Mouse (Mus musculus): ENCODE measurements at regions not wholly inside any gene's neighbourhood (a gene's known extent, or its start where the extent isn't known, plus 50 kb on each side); places are given as distances from the start of the nearest gene placed in this dataset.

- DNase-seq (ENCODE audit: low spot score in 2 of 2): no peak
Measured at GRCm38 (mm10) chr9:47346527-47347111, 183.4 kb upstream of the Cadm1 start.

- DNase-seq (ENCODE audit: low spot score in 2 of 2): no peak
Measured at GRCm38 (mm10) chr9:47350301-47350700, 179.7 kb upstream of the Cadm1 start.

GRCm38 (mm10) chr9:47351036-47351435 is 178.9 kb upstream of the Cadm1 start:
- DNase-seq (ENCODE audit: low spot score in 2 of 2): no peak

GRCm38 (mm10) chr9:47353017-47353416 is 177.0 kb upstream of the Cadm1 start:
- no peak for DNase-seq (ENCODE audit: low spot score in 2 of 2)

- DNase-seq (ENCODE audit: low spot score in 2 of 2): no peak
Measured at GRCm38 (mm10) chr9:47353972-47354371, 176.0 kb upstream of the Cadm1 start.

GRCm38 (mm10) chr9:47354423-47354822 is 175.6 kb upstream of the Cadm1 start:
- DNase-seq (ENCODE audit: low spot score in 2 of 2): no peak

- DNase-seq (ENCODE audit: low spot score in 2 of 2): peak; percentile 39 to 42
Measured at GRCm38 (mm10) chr9:47354866-47355265, 175.1 kb upstream of the Cadm1 start.

GRCm38 (mm10) chr9:47357756-47358399 is 172.1 kb upstream of the Cadm1 start:
- no peak for DNase-seq (ENCODE audit: low spot score in 2 of 2)

GRCm38 (mm10) chr9:47358400-47358767 is 171.6 kb upstream of the Cadm1 start:
- DNase-seq (ENCODE audit: low spot score in 2 of 2): no peak

- no peak for DNase-seq (ENCODE audit: low spot score in 2 of 2)
Measured at GRCm38 (mm10) chr9:47363086-47363485, 166.9 kb upstream of the Cadm1 start.

- no peak for DNase-seq (ENCODE audit: low spot score in 2 of 2)
Measured at GRCm38 (mm10) chr9:47364762-47365161, 165.2 kb upstream of the Cadm1 start.

- DNase-seq (ENCODE audit: low spot score in 2 of 2): no peak
Measured at GRCm38 (mm10) chr9:47367266-47367957, 162.6 kb upstream of the Cadm1 start.

- DNase-seq (ENCODE audit: low spot score in 2 of 2): no peak
Measured at GRCm38 (mm10) chr9:47368015-47368901, 161.7 kb upstream of the Cadm1 start.

- DNase-seq (ENCODE audit: low spot score in 2 of 2): no peak
Measured at GRCm38 (mm10) chr9:47372296-47372695, 157.7 kb upstream of the Cadm1 start.

- DNase-seq (ENCODE audit: low spot score in 2 of 2): no peak
Measured at GRCm38 (mm10) chr9:47374086-47374485, 155.9 kb upstream of the Cadm1 start.

- no peak for DNase-seq (ENCODE audit: low spot score in 2 of 2)
Measured at GRCm38 (mm10) chr9:47376645-47377044, 153.3 kb upstream of the Cadm1 start.

GRCm38 (mm10) chr9:47378541-47378940 is 151.4 kb upstream of the Cadm1 start:
- no peak for DNase-seq (ENCODE audit: low spot score in 2 of 2)

GRCm38 (mm10) chr9:47380361-47380760 is 149.6 kb upstream of the Cadm1 start:
- DNase-seq (ENCODE audit: low spot score in 2 of 2): no peak

GRCm38 (mm10) chr9:47384185-47384854 is 145.7 kb upstream of the Cadm1 start:
- DNase-seq (ENCODE audit: low spot score in 2 of 2): no peak

GRCm38 (mm10) chr9:47386646-47387045 is 143.3 kb upstream of the Cadm1 start:
- DNase-seq (ENCODE audit: low spot score in 2 of 2): peak in 1 of 2 experiments; percentile 13

- peak in 1 of 2 experiments; percentile 56 for DNase-seq (ENCODE audit: low spot score in 2 of 2)
Measured at GRCm38 (mm10) chr9:47387221-47387620, 142.8 kb upstream of the Cadm1 start.
